Mouse (Mus musculus): Measurements from ENCODE around the gene Pold4.

- no peak for TF ChIP-seq CTCF (IDR thresholded peaks at IDR 0.05; ENCODE audit: low read depth)
- no peak for TF ChIP-seq EP300 (IDR thresholded peaks at IDR 0.05; ENCODE audit: low read depth)
Observed at GRCm38 (mm10) chr19:4215451-4215840, 16.3 kb upstream of the Pold4 start.

All from liver, embryonic 14.5 days (tissue).